Mouse (Mus musculus) embryo, embryonic 10 days (tissue): ENCODE results near the gene Hagh.
A peak's percentile ranks its signal among the peaks of the same experiment; 100 is the strongest.

Experiments
- DNase-seq: peaks from one replicate; pipeline ENCODE4 v3.0.0-alpha.2; 2015; ENCODE audit warnings: low spot score

Gene Hagh

GRCm38 (mm10) chr17:24850065-24850772 lies 10.3 kb downstream of the Hagh start, which contains the start of gene Fahd1:
Fahd1 (minus strand) TSS chr17:24850364.
- peak; percentile 99 for DNase-seq

GRCm38 (mm10) chr17:24850773-24851127 lies 10.8 kb downstream of the Hagh start:
- no peak for DNase-seq

GRCm38 (mm10) chr17:24851381-24852125 lies 11.6 kb downstream of the Hagh start:
- no peak for DNase-seq

GRCm38 (mm10) chr17:24855838-24856464 lies 16.0 kb downstream of the Hagh start:
- no peak for DNase-seq

DNA sequence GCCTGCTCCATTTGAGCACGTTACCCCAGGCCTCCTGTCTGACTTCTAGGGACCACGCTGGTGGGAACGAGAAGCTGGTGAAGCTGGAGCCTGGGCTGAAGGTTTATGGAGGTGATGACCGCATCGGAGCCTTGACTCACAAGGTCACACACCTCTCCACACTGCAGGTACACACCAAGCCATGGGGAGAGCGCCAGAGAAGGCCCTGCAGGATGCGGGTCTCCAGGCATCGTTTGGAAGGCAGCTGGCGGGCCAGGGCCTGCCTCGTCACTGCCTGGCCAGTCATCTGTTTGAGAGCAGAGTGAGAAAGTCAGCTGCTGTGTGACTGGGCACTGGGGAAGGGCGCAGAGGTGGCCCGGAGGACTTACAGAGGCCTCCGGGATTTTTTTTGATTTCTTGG lies 16.6 kb downstream of the Hagh start:
- DNase-seq = no peak

GRCm38 (mm10) chr17:24857831-24858470 lies 18.0 kb downstream of the Hagh start:
- DNase-seq = no peak

- DNase-seq = no peak
These were observed 19.0 kb downstream of the Hagh start for GRCm38 (mm10) chr17:24858967-24859366.

GRCm38 (mm10) chr17:24860076-24860475 lies 20.1 kb downstream of the Hagh start:
- no peak for DNase-seq

- no peak for DNase-seq
These were observed 21.8 kb downstream of the Hagh start for GRCm38 (mm10) chr17:24861785-24862184.

GRCm38 (mm10) chr17:24865776-24866175 lies 25.8 kb downstream of the Hagh start, which contains the start of gene Igfals:
Igfals (plus strand) TSS chr17:24865997.
- DNase-seq = no peak

GRCm38 (mm10) chr17:24867914-24868313 lies 28.0 kb downstream of the Hagh start:
- DNase-seq = no peak

GRCm38 (mm10) chr17:24873695-24874404 lies 33.9 kb downstream of the Hagh start:
- no peak for DNase-seq

- DNase-seq = no peak
These were observed 34.4 kb downstream of the Hagh start for GRCm38 (mm10) chr17:24874405-24874745.

DNA sequence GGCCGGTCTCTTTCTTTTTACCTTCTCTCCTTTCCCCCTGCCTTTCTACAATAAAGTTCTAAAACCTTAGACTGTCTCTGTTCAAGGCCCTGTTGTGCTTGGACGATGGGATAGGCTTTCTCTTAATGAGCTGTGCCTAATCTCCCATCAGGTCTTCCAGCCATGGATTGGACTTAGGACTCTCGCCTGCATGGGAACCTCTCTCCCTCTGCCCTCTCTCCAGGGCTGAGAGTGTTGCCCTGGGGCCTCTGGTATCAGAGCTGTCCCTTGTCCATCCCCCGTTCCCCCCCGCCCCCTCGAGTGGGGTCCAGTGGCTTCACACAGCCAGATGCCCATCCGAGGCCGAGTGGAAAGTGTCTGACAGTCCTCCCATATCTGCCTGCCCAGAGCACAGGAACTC lies 35.0 kb downstream of the Hagh start:
- DNase-seq = no peak

GRCm38 (mm10) chr17:24877336-24878116 lies 37.6 kb downstream of the Hagh start:
- no peak for DNase-seq

DNA sequence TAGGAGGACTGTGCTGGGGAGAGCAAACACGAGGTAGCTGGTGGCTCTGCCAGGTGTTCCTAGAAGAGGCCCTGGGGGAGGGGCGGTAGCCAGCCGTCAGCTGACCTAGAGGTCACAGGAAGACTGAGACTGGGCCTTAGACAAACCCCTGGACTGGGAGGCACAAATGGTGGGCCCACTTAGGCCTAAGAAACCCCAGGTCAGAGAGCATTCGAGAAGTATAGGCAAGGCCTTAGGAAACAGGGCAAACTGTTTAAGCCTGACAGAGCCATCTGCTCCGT lies 38.1 kb downstream of the Hagh start:
- no peak for DNase-seq

DNA sequence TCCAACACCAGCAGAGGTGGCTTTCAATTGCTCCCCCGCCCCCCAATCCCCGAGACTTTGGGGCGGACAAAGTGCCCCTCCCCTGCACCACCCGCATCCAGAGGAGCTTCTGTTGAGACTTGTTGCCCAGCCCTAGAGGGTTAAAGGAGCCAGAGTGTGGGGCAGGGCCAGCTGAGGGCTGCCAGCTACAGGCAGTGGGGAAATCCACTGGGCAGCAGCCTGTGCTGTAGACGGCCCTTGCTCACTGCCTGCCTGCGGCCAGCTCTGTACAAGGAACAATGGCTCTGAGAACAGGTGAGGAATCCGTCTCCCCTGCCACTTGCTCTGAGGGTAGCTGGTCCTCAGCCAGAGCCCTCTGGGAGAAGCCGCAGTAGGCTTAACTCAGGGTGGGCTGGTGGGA lies 38.6 kb downstream of the Hagh start:
- DNase-seq = no peak

GRCm38 (mm10) chr17:24881738-24882440 lies 41.9 kb downstream of the Hagh start:
- DNase-seq = peak; percentile 67

- no peak for DNase-seq
These were observed 44.4 kb downstream of the Hagh start for GRCm38 (mm10) chr17:24884391-24884790.

DNA sequence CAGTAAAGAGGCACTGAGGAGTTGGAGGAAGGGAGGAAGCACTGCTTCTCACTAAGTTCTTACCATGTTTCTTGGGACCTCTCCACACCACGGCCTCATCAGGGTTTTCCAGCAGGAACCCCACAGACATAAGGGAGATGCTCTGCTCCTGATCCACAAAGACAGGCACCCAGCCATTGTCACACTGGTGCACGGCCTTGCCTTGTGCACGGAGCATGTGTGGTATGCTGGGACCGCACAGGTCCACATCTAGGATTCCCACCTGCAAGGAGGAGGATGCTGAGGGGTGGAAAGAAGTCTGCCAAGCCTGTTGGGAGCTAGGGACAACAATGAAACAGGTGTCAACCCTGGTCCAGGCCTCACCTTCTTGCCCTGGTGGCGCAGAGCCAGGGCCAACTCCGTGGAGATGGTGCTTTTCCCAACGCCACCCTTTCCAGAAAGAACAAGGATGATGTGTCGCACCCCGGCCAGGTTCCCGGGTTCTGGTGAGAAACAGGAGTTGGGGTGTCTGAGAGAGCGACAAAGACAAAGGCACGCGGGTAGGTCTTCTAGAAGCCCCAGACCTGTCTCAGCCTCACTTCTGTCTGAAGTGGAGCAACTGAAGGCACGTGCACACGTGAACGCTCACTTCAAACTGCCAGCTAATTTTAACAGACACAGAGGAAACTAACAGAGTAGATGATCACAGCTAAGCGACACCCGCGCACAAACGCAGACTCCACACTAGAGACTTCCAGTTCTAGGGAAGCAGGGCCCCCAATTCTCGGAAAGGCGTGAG lies 45.6 kb downstream of the Hagh start:
- no peak for DNase-seq
